Mouse (Mus musculus) limb, embryonic 15.5 days (tissue): ENCODE measurements around the gene Ccdc120. TPM values are rescaled to one million over a fixed set of nuclear protein-coding genes. Genes with fewer than 3 reads are reported as not detected.

Source experiments
- polyA plus RNA-seq: library from polyadenylated mRNA; unstranded; fragments of >200 nt; fragmentation: Nextera tagmentation; extraction: Ambion mirVana; gene quantifications from 2 replicates; pipeline ENCODE4 v1.2.1, GENCODE M21; 2015

Gene Ccdc120
- polyA plus RNA-seq, 1 experiment from 2014 or later, result 21.8 TPM

Other genes starting within 250 kb of the Ccdc120 start
- not detected in 2 replicates for gene Foxp3, start 177.3 kb downstream of the Ccdc120 start, polyA plus RNA-seq
- gene Ppp1r3f, start 176.6 kb downstream of the Ccdc120 start, polyA plus RNA-seq, result 1.4 and 1.9 TPM in 2 replicates
- 27.8 and 28.4 TPM in 2 replicates for gene Ccdc22, start 145.4 kb downstream of the Ccdc120 start, polyA plus RNA-seq
- gene Cacna1f, start 143.8 kb downstream of the Ccdc120 start, polyA plus RNA-seq, result 0.05 and 0.07 TPM in 2 replicates
- 1.4 and 1.7 TPM in 2 replicates for gene Syp, start 112.4 kb downstream of the Ccdc120 start, polyA plus RNA-seq
- gene Prickle3, start 93.6 kb downstream of the Ccdc120 start, polyA plus RNA-seq, result 17.7 and 18.1 TPM in 2 replicates
- gene Plp2, start 79.5 kb downstream of the Ccdc120 start, polyA plus RNA-seq, result 205 and 217 TPM in 2 replicates
- gene Magix, start 69.7 kb downstream of the Ccdc120 start, polyA plus RNA-seq, result 0.47 and 1.1 TPM in 2 replicates
- 36.6 and 40.3 TPM in 2 replicates for gene Gpkow, start 53.8 kb downstream of the Ccdc120 start, polyA plus RNA-seq
- 39.2 and 41.0 TPM in 2 replicates for gene Wdr45, start 36.6 kb downstream of the Ccdc120 start, polyA plus RNA-seq
- 0.20 TPM in 1 of 2 replicates, not detected in the other for gene Gm45208, start 28.7 kb downstream of the Ccdc120 start, polyA plus RNA-seq
- 80.8 and 86.1 TPM in 2 replicates for gene Praf2, start 22.5 kb downstream of the Ccdc120 start, polyA plus RNA-seq
- gene Tfe3, start 11.7 kb upstream of the Ccdc120 start, polyA plus RNA-seq, result 30.5 and 31.9 TPM in 2 replicates
- gene Gripap1, start 38.9 kb upstream of the Ccdc120 start, polyA plus RNA-seq, result 37.8 and 40.3 TPM in 2 replicates
- gene Kcnd1, start 71.4 kb upstream of the Ccdc120 start, polyA plus RNA-seq, result 1.3 TPM in 2 replicates
- gene Otud5, start 90.5 kb upstream of the Ccdc120 start, polyA plus RNA-seq, result 35.9 and 43.7 TPM in 2 replicates
- gene Pim2, start 127.4 kb upstream of the Ccdc120 start, polyA plus RNA-seq, result 4.8 and 5.1 TPM in 2 replicates
- 64.5 and 70.0 TPM in 2 replicates for gene Slc35a2, start 133.1 kb upstream of the Ccdc120 start, polyA plus RNA-seq
- 117 and 124 TPM in 2 replicates for gene Pqbp1, start 148.4 kb upstream of the Ccdc120 start, polyA plus RNA-seq
- gene Timm17b, start 148.5 kb upstream of the Ccdc120 start, polyA plus RNA-seq, result 157 and 170 TPM in 2 replicates
- not detected in 2 replicates for gene Gm10491, start 156.9 kb upstream of the Ccdc120 start, polyA plus RNA-seq
- not detected in 2 replicates for gene Gm10490, start 158.6 kb upstream of the Ccdc120 start, polyA plus RNA-seq
- 0.63 and 1.2 TPM in 2 replicates for gene Pcsk1n, start 168.9 kb upstream of the Ccdc120 start, polyA plus RNA-seq
- gene Eras, start 177.7 kb upstream of the Ccdc120 start, polyA plus RNA-seq, result not detected in 2 replicates
- 25.3 and 27.0 TPM in 2 replicates for gene Hdac6, start 197.0 kb upstream of the Ccdc120 start, polyA plus RNA-seq
- gene Gata1, start 227.2 kb upstream of the Ccdc120 start, polyA plus RNA-seq, result 2.1 and 2.9 TPM in 2 replicates